Mouse (Mus musculus) bone marrow, adult 2 months (tissue): ENCODE results near the gene Eci1. TPM values are rescaled to one million over a fixed set of nuclear protein-coding genes. Genes with fewer than 3 reads are reported as not detected.
A peak's percentile ranks its signal among the peaks of the same experiment; 100 is the strongest.
"Not testable (repeated sequence)": the region's sequence is repeated elsewhere in the genome, so short reads cannot be mapped to it uniquely, and the experiment has no call there.

Experiments used
- H3K27ac ChIP-seq: fragments of 200-500 bp; 2 replicates; pipeline ENCODE4 v1.5.1; 2012; ENCODE audit warnings: low read depth, mild to moderate bottlenecking, control low read depth, inconsistent platforms, low read length; ENCODE audit not compliant: control insufficient read depth, poor library complexity, insufficient read depth
- H3K4me1 ChIP-seq: fragments of 200-500 bp; 2 replicates; pipeline ENCODE4 v1.6.1; 2011; ENCODE audit warnings: low read length; ENCODE audit not compliant: control insufficient read depth, insufficient read depth
- H3K4me3 ChIP-seq: fragments of 200-500 bp; replicated peaks from 2 replicates; pipeline ENCODE3; 2011; ENCODE audit warnings: mild to moderate bottlenecking, low read depth, low read length, control low read depth; ENCODE audit not compliant: control insufficient read depth
- CTCF ChIP-seq: fragments of 200-500 bp; IDR thresholded peaks from 2 replicates; pipeline ENCODE4 v1.5.1; 2011; ENCODE audit warnings: low read length, control low read depth; ENCODE audit not compliant: control insufficient read depth, insufficient read depth
- POLR2A ChIP-seq: fragments of 200-500 bp; IDR thresholded peaks from 2 replicates; pipeline ENCODE4 v1.6.1; 2011; ENCODE audit warnings: low read depth, mild to moderate bottlenecking, control low read depth, low read length, borderline replicate concordance; ENCODE audit not compliant: control insufficient read depth
- WGBS: fragments of 180-500 bp; shearing (Covaris S2); methylation state at CpG from one replicate; pipeline ENCODE4 v1.1.7; 2018; 5-methylcytosine and 5-hydroxymethylcytosine counted together
- polyA plus RNA-seq: library from polyadenylated mRNA; stranded (reverse); fragments of >200 nt; gene quantifications from 2 replicates; pipeline ENCODE4 v1.2.4, GENCODE M21; 2011; ENCODE audit warnings: low replicate concordance; ENCODE audit not compliant: missing spikeins, insufficient read depth, insufficient read length

Eci1 gene
- polyA plus RNA-seq, 1 experiment: 10.7 TPM

DNA sequence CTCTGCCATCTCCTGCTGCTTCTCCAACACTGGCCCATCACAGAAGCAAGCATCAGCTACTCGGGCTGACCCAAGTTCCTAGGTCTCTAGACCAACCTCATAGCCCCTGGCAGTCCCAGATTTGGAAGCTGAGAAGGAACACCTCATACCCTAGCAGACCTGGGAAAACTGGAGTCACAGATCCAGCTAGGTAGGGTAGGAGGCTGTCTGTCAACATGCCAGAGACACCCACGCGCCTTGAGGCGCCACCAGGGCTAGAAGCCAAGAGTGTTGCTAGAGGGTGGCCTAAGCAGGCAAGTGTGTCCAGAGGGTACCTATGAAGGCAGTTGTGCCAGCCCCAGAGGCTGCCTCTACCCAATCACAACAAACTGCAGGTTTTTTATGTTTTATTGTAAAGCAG, 17.0 kb downstream of the Eci1 start:
- Histone ChIP-seq H3K4me3 (no peak overlapping the region), H3K4me1 (no peaks in the 10 kb centered on the region), H3K27ac (no peak overlapping the region)
- WGBS: 87% methylated on average over 4 of the region's 4 CpGs
- TF ChIP-seq POLR2A (no peak), CTCF (no peak)

DNA sequence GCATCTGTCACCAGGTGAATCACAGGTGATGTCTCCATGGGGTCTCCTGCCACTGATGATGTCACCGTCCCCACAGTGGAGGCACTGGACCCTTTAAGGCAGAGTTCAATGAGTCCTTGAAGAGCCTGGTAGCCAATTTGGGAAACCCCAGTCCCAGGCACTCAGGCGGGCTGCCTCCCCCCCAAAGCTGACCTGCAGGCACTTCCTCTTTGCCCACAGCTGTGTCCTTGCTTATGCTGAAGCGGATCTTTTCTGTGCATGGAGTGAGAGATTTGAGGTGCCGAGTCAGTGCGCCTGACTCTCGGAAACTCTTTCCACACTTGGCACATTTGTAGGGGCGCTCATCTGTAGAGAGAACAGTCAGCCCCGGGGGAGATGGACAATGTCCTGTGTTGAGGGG, 20.1 kb downstream of the Eci1 start:
- WGBS: 53% methylated on average over 8 of the region's 8 CpGs
- no peak for TF ChIP-seq CTCF
- no peak for TF ChIP-seq POLR2A
- Histone ChIP-seq H3K4me1 (no peaks in the 10 kb centered on the region), H3K27ac (no peak overlapping the region), H3K4me3 (no peak overlapping the region)

DNA sequence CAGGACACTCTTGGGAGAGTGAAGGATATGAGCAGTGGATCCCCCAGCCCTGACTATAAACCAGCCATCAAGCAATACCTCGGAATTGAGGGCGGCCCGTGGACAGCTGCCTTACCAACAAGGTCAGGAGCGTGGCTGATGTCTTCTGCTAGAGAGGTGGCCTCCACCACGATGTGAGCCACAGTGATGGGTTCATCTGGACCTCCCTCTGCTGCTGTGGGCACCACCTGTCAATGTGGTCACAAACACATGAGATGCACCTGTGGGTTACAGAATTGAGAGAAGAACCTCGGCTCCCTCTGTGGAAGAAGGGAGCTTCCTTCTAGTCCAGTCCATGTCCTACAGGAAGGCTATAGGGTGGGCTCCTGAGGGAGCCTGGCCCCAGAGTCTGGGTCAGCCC, 23.1 kb downstream of the Eci1 start:
- H3K27ac ChIP-seq: no peak overlapping the region
- 83% methylated on average over 6 of the region's 6 CpGs for WGBS
- no peak for TF ChIP-seq CTCF
- no peaks in the 10 kb centered on the region for H3K4me1 ChIP-seq
- H3K4me3 ChIP-seq: no peak overlapping the region

DNA sequence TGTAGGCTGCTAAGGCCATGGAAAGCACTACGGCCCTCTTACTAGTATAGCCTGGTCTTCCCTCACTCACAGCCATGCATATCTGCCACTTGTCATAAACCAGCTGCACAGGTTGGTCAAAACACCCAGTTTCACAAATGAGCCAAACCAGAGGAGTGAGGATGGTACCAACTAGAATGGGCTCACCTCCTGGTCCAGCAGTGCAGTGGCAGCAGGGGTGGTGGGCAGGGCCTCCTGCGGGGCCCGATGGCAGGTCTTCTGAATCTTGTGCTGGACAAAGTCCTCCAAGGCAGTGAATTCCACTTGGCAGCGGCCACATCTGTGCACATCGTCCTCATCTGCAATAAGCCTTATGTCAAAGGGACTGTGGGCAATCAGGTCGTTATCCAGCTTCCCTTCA, 24.8 kb downstream of the Eci1 start:
- no peak for TF ChIP-seq POLR2A
- no peak for TF ChIP-seq CTCF
- WGBS: 88% methylated on average over 6 of the region's 6 CpGs
- Histone ChIP-seq H3K27ac (no peak overlapping the region), H3K4me3 (no peak overlapping the region), H3K4me1 (no peaks in the 10 kb centered on the region)

DNA sequence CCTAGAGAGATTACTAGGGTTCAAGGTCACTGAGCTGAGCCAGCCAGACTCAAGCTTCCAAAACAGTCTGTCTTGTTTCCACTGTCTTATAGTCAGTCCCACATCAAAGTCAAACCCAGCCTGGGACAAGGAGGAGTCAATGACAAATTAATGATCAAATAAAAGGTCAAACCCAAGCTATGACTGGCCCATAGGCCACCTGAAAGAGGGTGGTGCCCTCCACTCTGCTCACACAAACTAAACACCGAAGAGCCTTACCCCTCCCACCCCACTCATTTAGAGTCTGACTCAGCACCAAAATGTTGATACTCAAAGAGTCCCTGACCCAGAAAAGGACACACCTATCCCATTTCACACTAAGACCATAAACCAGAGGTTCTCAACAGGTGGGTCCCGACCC, 26.9 kb downstream of the Eci1 start:
- 73% methylated on average over 2 of the region's 2 CpGs for WGBS
- TF ChIP-seq CTCF (no peak), POLR2A (no peak)
- Histone ChIP-seq H3K27ac (no peak overlapping the region), H3K4me3 (no peak overlapping the region), H3K4me1 (no peaks in the 10 kb centered on the region)

DNA sequence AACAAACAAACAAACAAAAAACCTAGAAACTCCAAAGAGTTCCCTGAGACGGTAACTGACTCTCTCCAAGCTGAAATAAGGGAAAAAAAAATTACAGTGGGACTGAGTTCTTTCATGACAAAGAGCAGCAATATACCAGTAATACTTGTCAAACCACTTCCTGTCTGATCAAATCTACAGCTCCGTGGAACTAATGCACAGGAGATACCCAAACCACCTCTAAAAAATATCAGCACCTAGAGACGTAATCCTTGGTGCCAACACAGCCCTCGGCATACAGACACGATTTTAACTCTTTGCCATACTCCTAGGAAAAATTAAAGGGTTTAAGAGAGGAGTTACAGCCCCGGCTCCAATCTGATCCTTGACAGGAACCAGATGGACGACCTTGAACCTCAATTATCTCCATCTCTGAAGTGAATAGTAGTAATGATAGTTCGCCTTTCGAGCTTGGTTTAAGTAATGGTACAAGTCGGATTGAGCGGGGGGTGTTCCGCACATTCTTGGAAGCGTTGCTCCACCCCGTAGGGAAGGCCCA, 27.8 kb downstream of the Eci1 start:
- TF ChIP-seq POLR2A: no peak
- no peak for TF ChIP-seq CTCF
- peak overlapping the region; percentile 96 for H3K27ac ChIP-seq
- peak overlapping the region; percentile 76 for H3K4me3 ChIP-seq
- no peaks in the 10 kb centered on the region for H3K4me1 ChIP-seq
- 1% methylated on average over 14 of the region's 14 CpGs for WGBS

DNA sequence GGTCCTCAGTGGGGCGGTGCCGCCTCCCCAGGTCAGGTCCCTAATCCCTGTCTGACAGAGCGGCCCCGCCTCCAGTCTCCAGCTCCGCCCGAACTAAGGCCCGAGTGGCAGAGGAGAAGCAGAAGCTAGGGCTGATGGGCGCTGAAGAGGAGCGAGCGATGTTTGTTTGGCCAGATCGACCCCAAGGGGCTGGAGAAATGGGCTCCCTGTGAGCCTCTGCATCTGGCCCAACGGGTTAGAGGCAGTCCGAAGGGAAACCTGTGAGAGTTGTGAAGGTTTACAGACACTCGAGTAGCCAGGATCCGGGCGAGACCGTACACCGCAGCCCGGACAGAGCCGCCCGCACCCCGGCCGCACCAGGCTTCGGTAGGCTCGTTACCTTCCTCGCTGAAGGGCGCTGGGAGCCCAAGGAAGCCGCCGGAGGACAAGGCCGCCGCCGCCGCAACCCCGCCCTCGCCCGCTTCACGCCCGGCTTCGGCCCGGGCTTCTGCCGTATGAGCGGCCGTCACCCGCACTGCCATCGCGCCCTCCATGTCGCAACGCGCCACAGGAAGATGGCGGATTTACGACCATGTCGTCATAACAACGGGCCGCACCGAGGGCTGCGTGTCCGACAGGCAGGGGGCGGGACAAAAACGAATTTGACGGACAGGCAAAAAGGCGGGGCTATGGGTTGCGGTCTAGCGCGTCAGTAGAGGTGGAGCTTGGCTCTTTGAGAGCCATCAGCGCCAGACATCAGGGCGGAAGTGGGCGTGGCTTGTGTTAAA, 28.5 kb downstream of the Eci1 start:
- under 1% methylated on average over 67 of the region's 67 CpGs for WGBS
- Histone ChIP-seq H3K4me3 (peak overlapping the region; percentile 76), H3K27ac (peak overlapping the region; percentile 96), H3K4me1 (no peaks in the 10 kb centered on the region)
- TF ChIP-seq POLR2A: peak; percentile 92
- TF ChIP-seq CTCF: 0 out of 2 replicates have a peak, but pooled peaks have one; percentile 5

DNA sequence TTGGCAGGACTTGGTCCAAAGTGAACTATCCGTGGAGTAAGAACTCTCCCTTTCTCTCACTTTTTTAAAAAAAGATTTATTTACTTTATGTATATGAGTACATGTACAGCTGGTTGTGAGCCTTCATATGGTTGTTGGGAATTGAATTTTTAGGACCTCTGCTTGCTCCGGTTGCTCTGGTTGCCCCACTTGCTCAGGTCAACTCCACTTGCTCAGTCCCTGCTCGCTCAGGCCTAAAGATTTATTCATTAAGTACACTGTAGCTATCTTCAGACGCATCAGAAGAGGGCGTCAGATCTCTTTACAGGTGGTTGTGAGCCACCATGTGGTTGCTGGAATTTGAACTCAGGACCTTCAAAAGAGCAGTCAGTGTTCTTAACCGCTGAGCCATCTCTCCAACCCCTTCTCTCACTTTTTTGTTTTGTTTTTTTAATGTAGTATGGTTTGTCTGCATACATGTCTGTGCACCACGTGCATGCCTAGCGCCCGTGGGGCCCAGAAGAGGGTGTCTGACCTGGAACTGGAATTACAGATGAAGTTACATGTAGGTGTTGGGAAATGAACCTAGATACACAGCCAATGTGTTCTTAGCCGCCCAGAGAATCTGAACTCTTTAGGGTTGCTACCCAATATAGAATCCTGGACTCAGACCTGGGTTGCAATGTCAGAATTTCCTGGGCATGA, 29.2 kb downstream of the Eci1 start:
- H3K4me1 ChIP-seq, H3K4me3 ChIP-seq: not testable (repeated sequence)
- 0 out of 2 replicates have a peak overlapping the region, but pooled peaks have one; percentile 10 for H3K27ac ChIP-seq
- WGBS: 44% methylated on average over 10 of the region's 10 CpGs
